Mouse (Mus musculus): ENCODE measurements around the gene Scaf11. TPM values are rescaled to one million over a fixed set of nuclear protein-coding genes. Genes with fewer than 3 reads are reported as not detected.
A peak's percentile ranks its signal among the peaks of the same experiment; 100 is the strongest.

The Scaf11 gene
- polyA plus RNA-seq, 1 experiment from 2014 or later = 93.2 TPM

GRCm38 (mm10) chr15:96459741-96460450, 747 bp downstream of the Scaf11 start:
- no peaks in the 10 kb centered on the region for H3K4me1 ChIP-seq (replicated peaks; ENCODE audit: control insufficient read depth, insufficient read depth, low read length)
- no peaks in the 10 kb centered on the region for H3K27me3 ChIP-seq (ENCODE audit: control insufficient read depth, insufficient read depth, low read length)
- DNase-seq (ENCODE audit: low spot score) (peak; percentile 72), ATAC-seq (ENCODE audit: low FRiP score) (peak; percentile 65)
- 1% methylated on average over 56 of the region's 71 CpGs for WGBS
- peak overlapping the region; percentile 97 for H3K27ac ChIP-seq (ENCODE audit: low read depth, low read length)
- H3K4me3 ChIP-seq (ENCODE audit: low read depth, low read length) = peak overlapping the region; percentile 92
- H3K9me3 ChIP-seq (ENCODE audit: control insufficient read depth, low read length) = no peaks in the 10 kb centered on the region
- peak overlapping the region; percentile 93 for H3K9ac ChIP-seq (ENCODE audit: low read depth, low read length)
- peak overlapping the region; percentile 33 for H3K4me2 ChIP-seq (replicated peaks; ENCODE audit: low read depth, low read length)
- H3K36me3 ChIP-seq (ENCODE audit: control insufficient read depth, insufficient read depth, low read length) = no peaks in the 10 kb centered on the region

DNA sequence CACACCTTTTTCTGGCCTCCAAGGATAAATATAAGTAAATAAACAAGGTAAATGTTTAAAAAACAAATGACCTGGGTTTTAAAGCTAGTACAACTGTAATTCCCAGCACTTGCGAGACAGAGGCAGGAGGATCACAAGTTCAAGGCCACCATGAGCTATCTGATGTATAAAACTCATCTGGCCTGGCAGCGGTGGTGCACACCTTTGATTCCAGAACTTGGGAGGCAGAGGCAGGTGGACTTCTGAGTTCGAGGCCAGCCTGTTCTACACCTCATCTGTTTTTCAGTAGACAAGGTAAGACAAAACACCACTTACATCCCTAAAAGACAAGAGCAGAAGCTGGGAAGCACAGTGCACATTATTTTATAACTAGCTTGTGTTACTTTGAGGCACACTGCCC, 2.4 kb downstream of the Scaf11 start:
- Histone ChIP-seq H3K9me3 (ENCODE audit: control insufficient read depth, low read length) (no peaks in the 10 kb centered on the region), H3K27ac (ENCODE audit: low read depth, low read length) (no peak overlapping the region), H3K27me3 (ENCODE audit: control insufficient read depth, insufficient read depth, low read length) (no peaks in the 10 kb centered on the region), H3K4me3 (ENCODE audit: low read depth, low read length) (no peak overlapping the region), H3K36me3 (ENCODE audit: control insufficient read depth, insufficient read depth, low read length) (no peaks in the 10 kb centered on the region), H3K4me2 (replicated peaks; ENCODE audit: low read depth, low read length) (no peak overlapping the region), H3K4me1 (replicated peaks; ENCODE audit: control insufficient read depth, insufficient read depth, low read length) (no peaks in the 10 kb centered on the region), H3K9ac (ENCODE audit: low read depth, low read length) (no peak overlapping the region)
- DNase-seq (ENCODE audit: low spot score) (no peak), ATAC-seq (ENCODE audit: low FRiP score) (no peak)
- 93% methylated on average over 3 of the region's 3 CpGs for WGBS

- no peaks in the 10 kb centered on the region for H3K36me3 ChIP-seq (ENCODE audit: control insufficient read depth, insufficient read depth, low read length)
- H3K27ac ChIP-seq (ENCODE audit: low read depth, low read length) = no peak overlapping the region
- no peak for DNase-seq (ENCODE audit: low spot score)
- H3K4me3 ChIP-seq (ENCODE audit: low read depth, low read length) = no peak overlapping the region
- no peak overlapping the region for H3K4me2 ChIP-seq (replicated peaks; ENCODE audit: low read depth, low read length)
- no peaks in the 10 kb centered on the region for H3K9me3 ChIP-seq (ENCODE audit: control insufficient read depth, low read length)
- H3K27me3 ChIP-seq (ENCODE audit: control insufficient read depth, insufficient read depth, low read length) = no peaks in the 10 kb centered on the region
- 69% methylated on average over 3 of the region's 3 CpGs for WGBS
- H3K9ac ChIP-seq (ENCODE audit: low read depth, low read length) = no peak overlapping the region
- ATAC-seq (ENCODE audit: low FRiP score) = no peak
- H3K4me1 ChIP-seq (replicated peaks; ENCODE audit: control insufficient read depth, insufficient read depth, low read length) = no peaks in the 10 kb centered on the region
These were observed 3.3 kb downstream of the Scaf11 start for GRCm38 (mm10) chr15:96457338-96457664.

GRCm38 (mm10) chr15:96456651-96457337, 3.8 kb downstream of the Scaf11 start:
- no peaks in the 10 kb centered on the region for H3K4me1 ChIP-seq (replicated peaks; ENCODE audit: control insufficient read depth, insufficient read depth, low read length)
- H3K4me3 ChIP-seq (ENCODE audit: low read depth, low read length) = no peak overlapping the region
- H3K9ac ChIP-seq (ENCODE audit: low read depth, low read length) = no peak overlapping the region
- H3K9me3 ChIP-seq (ENCODE audit: control insufficient read depth, low read length) = no peaks in the 10 kb centered on the region
- ATAC-seq (ENCODE audit: low FRiP score) (no peak), DNase-seq (ENCODE audit: low spot score) (no peak)
- no peaks in the 10 kb centered on the region for H3K36me3 ChIP-seq (ENCODE audit: control insufficient read depth, insufficient read depth, low read length)
- WGBS = 84% methylated on average over 5 of the region's 5 CpGs
- no peak overlapping the region for H3K4me2 ChIP-seq (replicated peaks; ENCODE audit: low read depth, low read length)
- no peaks in the 10 kb centered on the region for H3K27me3 ChIP-seq (ENCODE audit: control insufficient read depth, insufficient read depth, low read length)
- H3K27ac ChIP-seq (ENCODE audit: low read depth, low read length) = no peak overlapping the region

GRCm38 (mm10) chr15:96455595-96456214, 4.9 kb downstream of the Scaf11 start:
- Histone ChIP-seq H3K27ac (ENCODE audit: low read depth, low read length) (no peak overlapping the region), H3K36me3 (ENCODE audit: control insufficient read depth, insufficient read depth, low read length) (no peaks in the 10 kb centered on the region), H3K9ac (ENCODE audit: low read depth, low read length) (no peak overlapping the region), H3K27me3 (ENCODE audit: control insufficient read depth, insufficient read depth, low read length) (no peaks in the 10 kb centered on the region), H3K4me1 (replicated peaks; ENCODE audit: control insufficient read depth, insufficient read depth, low read length) (no peaks in the 10 kb centered on the region), H3K9me3 (ENCODE audit: control insufficient read depth, low read length) (no peaks in the 10 kb centered on the region), H3K4me3 (ENCODE audit: low read depth, low read length) (no peak overlapping the region), H3K4me2 (replicated peaks; ENCODE audit: low read depth, low read length) (no peak overlapping the region)
- DNase-seq (ENCODE audit: low spot score) (no peak), ATAC-seq (ENCODE audit: low FRiP score) (no peak)
- WGBS = 70% methylated on average over 4 of the region's 4 CpGs

DNA sequence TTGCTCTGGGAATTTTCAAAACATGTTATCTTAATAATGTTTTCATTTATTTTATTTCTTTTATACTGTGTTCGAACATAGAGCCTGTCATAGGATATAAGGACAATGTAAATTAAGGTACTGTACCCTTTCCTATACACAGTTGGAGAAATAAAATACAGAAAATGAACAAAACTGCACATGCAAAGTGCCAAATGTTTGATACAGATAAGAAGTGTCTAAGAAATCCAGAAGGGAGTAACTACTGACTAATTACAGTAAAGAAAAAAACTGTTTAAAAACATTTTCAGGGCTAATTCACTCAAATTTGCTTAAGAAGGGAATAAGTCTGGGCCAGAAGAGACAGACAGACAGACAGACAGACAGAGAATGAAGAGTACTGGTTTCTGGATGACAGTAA, 7.3 kb downstream of the Scaf11 start:
- WGBS = 94% methylated on average over 1 of the region's 1 CpGs

GRCm38 (mm10) chr15:96448656-96449299, 11.9 kb downstream of the Scaf11 start:
- H3K4me2 ChIP-seq (replicated peaks; ENCODE audit: low read depth, low read length) = no peak overlapping the region
- no peaks in the 10 kb centered on the region for H3K36me3 ChIP-seq (ENCODE audit: control insufficient read depth, insufficient read depth, low read length)
- H3K4me3 ChIP-seq (ENCODE audit: low read depth, low read length) = no peak overlapping the region
- no peaks in the 10 kb centered on the region for H3K9me3 ChIP-seq (ENCODE audit: control insufficient read depth, low read length)
- no peak overlapping the region for H3K9ac ChIP-seq (ENCODE audit: low read depth, low read length)
- no peaks in the 10 kb centered on the region for H3K4me1 ChIP-seq (replicated peaks; ENCODE audit: control insufficient read depth, insufficient read depth, low read length)
- H3K27ac ChIP-seq (ENCODE audit: low read depth, low read length) = no peak overlapping the region
- ATAC-seq (ENCODE audit: low FRiP score) (no peak), DNase-seq (ENCODE audit: low spot score) (no peak)
- 96% methylated on average over 7 of the region's 7 CpGs for WGBS
- no peaks in the 10 kb centered on the region for H3K27me3 ChIP-seq (ENCODE audit: control insufficient read depth, insufficient read depth, low read length)

More for the DNA sequence above, 7.3 kb downstream of the Scaf11 start:
- ATAC-seq (ENCODE audit: low FRiP score) = no peak
- H3K9me3 ChIP-seq (ENCODE audit: control insufficient read depth, low read length) = no peaks in the 10 kb centered on the region
- no peak overlapping the region for H3K4me2 ChIP-seq (replicated peaks; ENCODE audit: low read depth, low read length)
- no peak overlapping the region for H3K9ac ChIP-seq (ENCODE audit: low read depth, low read length)
- H3K36me3 ChIP-seq (ENCODE audit: control insufficient read depth, insufficient read depth, low read length) = no peaks in the 10 kb centered on the region
- no peaks in the 10 kb centered on the region for H3K4me1 ChIP-seq (replicated peaks; ENCODE audit: control insufficient read depth, insufficient read depth, low read length)
- no peak for DNase-seq (ENCODE audit: low spot score)
- H3K27me3 ChIP-seq (ENCODE audit: control insufficient read depth, insufficient read depth, low read length) = no peaks in the 10 kb centered on the region
- H3K27ac ChIP-seq (ENCODE audit: low read depth, low read length) = no peak overlapping the region
- H3K4me3 ChIP-seq (ENCODE audit: low read depth, low read length) = no peak overlapping the region

DNA sequence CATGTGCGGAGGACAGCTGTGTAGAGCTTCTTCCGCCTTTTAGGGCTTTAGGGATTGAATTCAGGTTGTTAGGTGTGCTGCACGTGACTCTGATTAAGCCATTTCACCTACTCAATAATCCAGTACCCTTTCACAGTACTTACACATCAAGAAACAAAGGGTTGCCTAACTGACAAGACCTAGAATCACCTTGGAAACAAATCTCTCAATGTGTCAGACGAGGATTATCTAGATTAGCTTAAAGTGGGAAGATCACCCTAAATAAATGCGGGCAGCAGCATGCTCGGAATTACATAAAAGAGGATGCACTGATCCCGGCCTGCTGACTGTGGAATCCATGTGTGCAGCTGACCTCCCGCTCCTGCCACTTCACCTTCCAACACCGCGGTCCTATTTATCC, 13.9 kb downstream of the Scaf11 start:
- WGBS = 91% methylated on average over 10 of the region's 10 CpGs
- DNase-seq (ENCODE audit: low spot score) = no peak
- H3K4me1 ChIP-seq (replicated peaks; ENCODE audit: control insufficient read depth, insufficient read depth, low read length) = no peaks in the 10 kb centered on the region
- H3K4me3 ChIP-seq (ENCODE audit: low read depth, low read length) = no peak overlapping the region
- ATAC-seq (ENCODE audit: low FRiP score) = no peak
- no peak overlapping the region for H3K4me2 ChIP-seq (replicated peaks; ENCODE audit: low read depth, low read length)
- H3K27me3 ChIP-seq (ENCODE audit: control insufficient read depth, insufficient read depth, low read length) = no peaks in the 10 kb centered on the region
- H3K27ac ChIP-seq (ENCODE audit: low read depth, low read length) = no peak overlapping the region
- H3K36me3 ChIP-seq (ENCODE audit: control insufficient read depth, insufficient read depth, low read length) = no peaks in the 10 kb centered on the region
- H3K9me3 ChIP-seq (ENCODE audit: control insufficient read depth, low read length) = no peaks in the 10 kb centered on the region
- H3K9ac ChIP-seq (ENCODE audit: low read depth, low read length) = no peak overlapping the region

Data from hindbrain, embryonic 11.5 days (tissue).